Mouse (Mus musculus) lung, adult 18-20 months (tissue): ENCODE results near the gene Fermt1.
A peak's percentile ranks its signal among the peaks of the same experiment; 100 is the strongest.

Source experiments
- DNase-seq, 2 experiments: peaks; one replicate each; pipeline ENCODE4 v3.0.0; 2022; ENCODE audit warnings: mixed read lengths in 2 of 2

The Fermt1 gene

DNA sequence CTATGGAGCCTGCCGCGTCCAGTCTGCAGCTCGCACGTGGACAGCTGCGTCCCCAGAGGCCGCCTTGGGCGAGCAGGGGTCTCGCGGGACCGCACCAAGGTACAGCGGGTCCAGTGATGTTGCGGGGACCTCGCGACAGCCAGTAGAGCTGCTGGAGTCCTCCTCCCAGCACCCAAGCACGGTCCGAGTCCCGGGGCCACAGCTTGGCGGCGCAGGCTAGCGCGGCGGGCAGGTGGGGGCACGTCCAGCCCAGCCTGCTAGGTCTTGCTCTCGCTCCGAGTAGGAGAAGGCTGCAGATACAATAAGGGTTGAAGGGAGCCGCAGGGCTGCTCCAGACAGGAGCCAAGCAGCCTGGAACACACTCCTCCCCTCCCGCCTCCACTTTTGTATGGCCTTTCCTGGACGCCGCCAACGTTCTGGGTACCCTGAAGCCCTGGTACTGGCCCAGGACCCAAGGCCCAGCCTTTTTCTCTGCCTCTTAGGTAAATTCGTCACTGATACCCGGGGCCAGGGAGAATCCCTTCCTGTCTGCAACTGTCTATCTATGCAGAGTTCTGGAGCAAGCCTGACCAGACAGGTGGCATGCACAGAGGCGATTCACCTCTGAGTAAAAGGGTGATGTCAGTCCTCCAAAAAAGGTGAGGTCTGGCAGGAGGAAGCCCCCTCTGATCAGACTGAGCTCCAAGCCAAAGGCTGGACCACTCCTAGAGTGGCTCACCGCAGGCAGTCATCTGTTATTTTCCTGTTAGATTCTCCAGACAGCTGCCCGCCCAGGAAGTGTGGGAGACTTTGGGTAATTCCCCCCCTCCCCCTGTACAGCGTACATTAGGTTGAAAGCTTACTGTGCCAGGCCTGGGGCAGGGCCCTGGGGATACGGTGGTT is at the start of gene Fermt1:
Gene Fermt1, minus strand, starts transcription at position 581 of the 882 bp plus-strand sequence.
- peak in 1 of 2 experiments; percentile 8 for DNase-seq

- peak; percentile 21 to 44 for DNase-seq
Observed at GRCm38 (mm10) chr2:132992659-132993531, 47.2 kb upstream of the Fermt1 start.

GRCm38 (mm10) chr2:132989778-132990564 is 44.3 kb upstream of the Fermt1 start:
- peak in 1 of 2 experiments; percentile 31 for DNase-seq

- no peak for DNase-seq
Observed at GRCm38 (mm10) chr2:132973346-132973745, 27.6 kb upstream of the Fermt1 start.

DNA sequence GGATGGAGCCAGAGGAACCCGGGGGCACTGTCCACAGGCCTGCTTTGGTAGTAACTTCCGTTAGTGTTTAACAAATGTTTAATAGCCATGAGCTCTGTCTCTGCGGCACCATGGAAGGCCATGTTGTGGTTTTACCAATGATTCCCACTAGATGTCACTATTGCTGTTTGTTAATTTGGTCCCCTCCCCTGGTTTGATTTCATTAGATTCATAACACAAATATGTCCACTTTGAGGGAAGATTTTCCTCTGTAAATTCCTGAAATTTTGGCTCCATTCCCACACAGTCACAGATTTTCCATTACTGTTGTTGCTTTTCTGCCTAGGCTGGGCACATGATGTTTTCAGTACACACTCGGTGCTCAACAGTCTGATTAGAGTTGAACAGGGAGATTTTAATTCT is 25.1 kb upstream of the Fermt1 start:
- peak in 1 of 2 experiments; percentile 6 for DNase-seq

DNA sequence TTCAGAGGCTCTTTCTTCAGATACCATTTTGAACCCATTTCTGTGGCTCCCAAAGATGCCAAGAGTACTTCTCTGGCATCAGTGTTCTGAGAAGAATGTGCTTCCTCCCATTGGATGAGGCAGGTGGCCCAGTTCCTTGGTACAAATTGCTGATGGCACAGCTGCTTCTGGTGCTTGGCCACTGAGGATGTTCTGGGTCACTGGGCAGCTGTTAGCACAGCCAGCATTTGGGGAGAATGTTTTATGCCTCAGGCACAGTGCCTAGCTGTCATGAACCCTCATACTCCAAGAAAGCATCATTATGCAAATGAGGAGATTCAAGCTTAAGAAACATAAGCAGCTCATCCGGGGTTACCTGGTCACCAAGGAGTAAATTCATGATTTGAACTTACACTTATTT is 12.1 kb upstream of the Fermt1 start:
- no peak for DNase-seq

DNA sequence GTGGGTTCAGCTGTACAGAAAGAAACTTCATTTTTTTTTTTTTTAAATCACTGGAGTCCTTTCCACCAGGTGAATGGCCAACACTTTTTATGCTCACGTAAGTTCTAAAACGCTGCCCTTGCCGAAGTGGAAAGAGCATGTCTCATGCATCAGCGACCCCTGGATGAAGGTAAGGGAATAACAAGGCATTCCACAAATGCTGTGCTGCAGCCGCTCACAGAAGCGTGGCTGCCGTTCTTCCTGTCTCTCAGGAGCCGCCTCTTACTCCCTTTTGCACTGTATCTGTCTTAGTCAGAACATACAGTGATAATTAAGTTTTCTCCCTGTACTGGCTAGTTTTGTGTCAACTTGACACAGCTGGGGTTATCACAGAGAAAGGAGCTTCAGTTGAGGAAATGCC is 6.5 kb upstream of the Fermt1 start:
- no peak for DNase-seq

DNA sequence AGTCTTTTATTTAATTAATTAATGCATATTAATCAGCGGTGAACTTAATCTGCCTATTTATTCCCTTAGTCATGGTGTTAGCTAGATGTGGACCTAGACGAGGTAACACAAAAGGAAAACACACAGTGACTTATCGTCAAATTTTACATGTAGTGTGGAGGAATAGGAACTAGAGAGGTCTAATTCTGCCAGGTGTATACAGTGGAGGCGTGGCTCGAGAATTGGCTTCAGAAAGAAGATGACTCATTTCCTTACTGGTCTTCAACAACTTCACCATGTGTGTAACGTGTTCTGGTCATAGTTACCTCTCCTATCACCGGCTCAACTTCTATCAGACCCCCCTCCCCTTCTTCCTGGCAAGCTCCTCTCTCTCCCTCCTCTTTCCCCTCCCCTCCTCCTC is 2.5 kb upstream of the Fermt1 start:
- DNase-seq, result no peak

GRCm38 (mm10) chr2:132946976-132947375 is 1.3 kb upstream of the Fermt1 start:
- DNase-seq, result no peak

GRCm38 (mm10) chr2:132944711-132945325 is 888 bp downstream of the Fermt1 start:
- DNase-seq, result no peak

GRCm38 (mm10) chr2:132943997-132944396 is 1.7 kb downstream of the Fermt1 start:
- DNase-seq, result no peak

- no peak for DNase-seq
Observed at GRCm38 (mm10) chr2:132943596-132943995, 2.1 kb downstream of the Fermt1 start.

DNA sequence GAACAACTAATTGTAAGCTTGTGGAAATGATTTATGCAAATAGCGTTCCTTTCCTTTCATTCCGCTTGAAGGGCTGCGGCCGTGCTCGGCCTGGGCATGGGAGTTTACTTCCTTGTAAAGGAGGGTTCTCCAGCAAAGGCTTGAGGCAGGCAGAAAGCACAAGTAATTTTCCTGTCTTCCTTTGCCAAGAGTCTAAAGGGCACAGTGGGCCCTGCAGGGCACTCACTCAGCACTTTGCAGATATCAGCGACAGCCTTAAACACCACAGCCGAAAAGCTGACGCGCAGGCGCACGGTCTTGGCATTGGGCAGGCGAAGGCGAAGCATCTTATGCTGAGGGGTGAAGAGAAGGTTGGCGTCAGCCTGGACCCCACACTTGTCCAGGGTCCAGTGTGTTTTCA is 6.7 kb downstream of the Fermt1 start:
- DNase-seq, result no peak

DNA sequence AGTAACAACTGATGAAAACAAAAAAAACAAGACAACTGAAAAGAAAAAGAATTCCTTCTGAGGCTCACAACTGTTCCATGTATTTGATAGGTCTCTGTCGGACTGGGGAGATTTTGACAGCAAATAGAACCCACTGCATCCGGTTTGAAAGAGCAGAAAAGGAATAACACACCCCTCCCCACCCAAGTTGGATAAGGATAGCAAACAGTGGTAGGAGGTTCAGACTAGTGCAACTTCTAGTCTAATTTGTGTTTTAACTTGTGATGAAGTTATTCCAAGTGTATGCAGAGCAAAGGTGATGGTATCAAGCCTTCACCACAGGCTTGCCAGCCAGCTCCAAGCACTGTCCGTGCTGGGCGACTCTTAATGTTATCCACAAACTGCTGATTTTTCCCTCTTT is 9.5 kb downstream of the Fermt1 start:
- DNase-seq, result no peak

DNA sequence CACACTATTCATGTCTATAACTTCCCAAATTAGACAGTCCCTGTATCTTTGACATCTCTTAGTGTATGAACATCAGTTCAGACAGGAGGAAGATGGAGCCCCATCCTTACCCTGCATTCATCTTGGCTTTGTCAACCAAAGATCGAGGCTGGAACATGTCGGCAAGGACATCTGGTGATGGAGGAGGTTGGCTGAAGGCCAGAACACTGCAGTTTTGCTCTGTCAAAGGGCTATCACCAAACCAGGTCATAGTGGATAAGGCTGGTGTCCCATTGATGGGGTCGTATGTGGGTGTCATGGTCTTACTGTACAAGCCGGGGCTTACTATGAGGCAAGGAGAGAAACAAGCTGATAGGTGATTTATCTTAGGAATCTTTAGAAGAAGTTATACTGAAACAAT is 11.0 kb downstream of the Fermt1 start:
- no peak for DNase-seq

DNA sequence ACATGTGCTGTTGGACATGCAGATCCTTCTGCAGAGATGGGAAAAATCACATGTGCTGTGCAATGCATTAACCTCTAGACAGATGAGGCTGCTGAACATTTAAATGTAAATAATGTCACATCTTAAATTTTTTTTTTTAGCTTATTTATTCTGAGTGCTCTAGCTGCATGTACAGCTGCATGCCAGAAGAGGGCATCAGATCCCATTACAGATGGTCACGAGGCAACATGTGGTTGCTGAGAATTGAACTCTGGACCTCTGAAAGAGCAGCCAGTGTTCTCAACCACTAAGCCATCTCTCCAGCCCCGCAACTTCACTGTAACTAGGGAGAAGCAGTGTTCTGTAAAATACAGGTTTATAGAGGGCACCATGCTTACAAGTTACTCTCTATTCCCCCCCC is 11.6 kb downstream of the Fermt1 start:
- DNase-seq, result no peak

DNA sequence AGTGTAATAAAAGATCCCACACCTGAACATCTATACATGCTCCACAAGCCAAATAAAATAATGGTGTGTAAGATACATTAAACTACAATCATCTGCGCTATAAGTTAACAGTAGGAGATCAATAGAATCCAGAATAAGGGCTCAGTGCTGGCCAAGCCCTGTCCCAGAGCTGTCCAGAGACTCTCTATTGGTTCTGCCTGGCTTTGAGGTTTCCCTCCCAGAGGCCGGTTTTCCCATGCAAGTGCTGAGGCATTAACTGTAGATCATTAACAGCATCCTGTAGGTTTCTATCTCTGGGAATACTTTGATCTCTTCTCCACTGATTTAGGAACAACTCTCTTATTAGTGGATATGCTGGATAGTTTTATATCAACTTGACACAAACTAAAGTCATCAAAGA is 16.7 kb downstream of the Fermt1 start:
- DNase-seq, result no peak

DNA sequence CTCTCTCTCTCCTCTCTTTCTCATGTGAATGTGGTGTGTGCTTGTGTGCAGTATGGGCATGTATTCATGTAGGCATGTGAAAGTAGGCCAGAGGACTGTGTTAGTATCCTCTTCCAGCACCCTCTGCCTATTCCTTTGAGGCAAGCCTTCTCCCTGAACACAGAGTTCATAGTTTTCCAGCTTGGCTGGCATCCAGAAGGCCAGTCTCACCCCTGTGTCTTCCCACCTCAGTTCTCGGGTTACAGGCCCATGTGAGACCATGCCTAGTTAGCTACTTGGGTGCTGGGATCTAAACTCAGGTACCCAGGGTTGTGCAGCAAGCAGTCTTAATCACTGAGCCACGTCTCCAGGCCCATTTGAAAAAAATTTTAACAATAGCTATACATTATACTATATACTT is 17.8 kb downstream of the Fermt1 start:
- DNase-seq, result no peak

- no peak for DNase-seq
Observed at GRCm38 (mm10) chr2:132927298-132927697, 18.4 kb downstream of the Fermt1 start.

DNA sequence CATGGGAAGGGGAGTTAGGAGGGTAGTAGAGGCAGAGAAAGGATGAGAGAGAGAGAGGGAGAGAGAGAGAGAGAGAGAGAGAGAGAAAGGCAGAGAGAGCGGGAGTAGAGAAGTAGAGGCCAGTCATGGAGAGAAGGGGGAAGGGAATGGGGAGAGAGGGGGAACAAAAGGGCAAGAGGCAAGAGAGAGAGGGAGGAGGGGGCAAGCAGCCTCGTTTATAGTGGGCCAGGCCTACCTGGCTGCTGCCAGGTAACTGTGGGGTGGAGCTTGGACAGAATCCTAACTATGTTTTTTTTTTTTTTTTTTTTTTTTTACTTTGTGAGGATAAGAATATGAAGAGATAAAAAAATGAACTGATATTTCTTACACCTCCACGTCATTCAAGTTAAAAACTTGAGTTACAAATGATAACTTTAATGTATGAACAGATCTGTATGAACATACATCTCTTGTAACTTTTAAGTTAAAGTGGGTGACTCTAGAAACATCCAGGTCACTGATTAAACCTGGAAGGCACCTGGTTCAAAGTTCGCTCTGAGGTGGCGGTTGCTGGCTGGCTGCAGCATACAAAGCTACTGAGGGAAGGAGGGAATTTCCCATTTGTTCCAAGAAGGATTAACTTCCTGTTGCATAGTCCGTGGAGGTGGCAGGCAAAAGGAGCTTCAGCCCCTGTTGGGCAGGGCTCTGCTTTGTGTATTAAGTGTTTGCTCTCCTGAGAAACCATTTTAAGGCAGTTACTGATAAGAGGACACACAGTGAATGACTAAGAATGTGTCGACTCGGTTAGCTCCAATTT is 22.2 kb downstream of the Fermt1 start:
- peak; percentile 4 to 24 for DNase-seq

DNA sequence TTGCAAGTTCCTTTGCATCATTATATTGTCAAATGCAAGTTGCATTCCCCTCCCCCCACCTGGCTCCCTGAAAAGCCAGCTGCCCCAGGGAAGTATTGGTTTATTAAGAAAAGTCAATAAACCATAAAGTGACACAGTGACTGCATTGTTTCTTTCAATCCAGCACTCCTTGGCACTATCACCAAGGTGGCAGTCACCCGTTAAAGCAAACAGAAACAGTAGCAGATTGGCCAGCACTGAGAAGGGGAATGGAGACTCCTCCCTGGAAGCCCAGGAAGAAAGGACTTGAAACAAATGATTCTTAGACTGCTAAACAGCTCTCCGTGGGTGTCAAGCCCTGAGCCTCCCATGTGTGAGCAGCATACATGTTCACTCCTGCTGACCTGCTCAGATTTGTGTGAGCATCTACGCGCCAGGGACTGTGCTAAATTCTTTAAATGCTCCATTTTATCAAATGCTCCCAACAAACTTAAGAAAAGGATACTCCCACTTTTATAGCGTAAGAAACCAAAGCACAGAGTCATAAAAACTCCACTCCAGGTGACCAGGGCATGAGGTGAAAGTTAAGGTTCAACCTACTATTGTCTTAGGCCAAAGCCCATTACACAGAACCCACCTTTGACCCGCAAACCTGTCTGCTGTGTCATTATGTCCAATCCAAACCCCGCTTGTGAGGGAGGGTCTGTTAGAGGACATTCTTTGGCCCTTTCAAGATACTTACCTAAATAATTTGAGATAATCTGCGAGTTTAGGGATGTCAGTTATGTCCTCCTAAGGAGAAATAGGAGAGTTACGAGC is 23.4 kb downstream of the Fermt1 start:
- peak; percentile 6 to 41 for DNase-seq
